Comparison of ENCODE assay signal across 8 mouse cellular contexts in genomic region chr17:26415355-26415865, GRCm38 (mm10). TPM values are rescaled to one million over a fixed set of nuclear protein-coding genes. Genes with fewer than 3 reads are reported as not detected.
DNase-seq lines count a peak whose midpoint lies in the region; ATAC-seq lines count a peak whose summit lies in the region.

No protein-coding gene starts in this region.

- H3K4me1 ChIP-seq in heart, embryonic 13.5 days: peaks cover 41% of the 10 kb centered on the region
- no peaks in the 10 kb centered on the region for H3K4me1 ChIP-seq in embryonic facial prominence, embryonic 14.5 days (ENCODE audit: control insufficient read depth, insufficient read depth, low read length)
- peaks cover 8% of the 10 kb centered on the region; the same call in 1 of the 2 replicates for H3K4me1 ChIP-seq in kidney, embryonic 14.5 days (ENCODE audit: control insufficient read depth, insufficient read depth, low read length)
- H3K4me1 ChIP-seq in midbrain, embryonic 15.5 days: peaks cover 15% of the 10 kb centered on the region

- no peaks in the 10 kb centered on the region for H3K36me3 ChIP-seq in heart, embryonic 13.5 days
- H3K36me3 ChIP-seq in embryonic facial prominence, embryonic 14.5 days (ENCODE audit: control insufficient read depth, insufficient read depth, low read length): no peaks in the 10 kb centered on the region
- H3K36me3 ChIP-seq in kidney, embryonic 14.5 days (ENCODE audit: control insufficient read depth, insufficient read depth, low read length): no peaks in the 10 kb centered on the region
- no peaks in the 10 kb centered on the region for H3K36me3 ChIP-seq in midbrain, embryonic 15.5 days (replicated peaks)

- H3K27me3 ChIP-seq in heart, embryonic 13.5 days (replicated peaks): peaks cover 50% of the 10 kb centered on the region
- peaks cover 35% of the 10 kb centered on the region for H3K27me3 ChIP-seq in embryonic facial prominence, embryonic 14.5 days (replicated peaks; ENCODE audit: control insufficient read depth, insufficient read depth, low read length)
- peaks cover 8% of the 10 kb centered on the region for H3K27me3 ChIP-seq in kidney, embryonic 14.5 days (ENCODE audit: control insufficient read depth, insufficient read depth, low read length)
- H3K27me3 ChIP-seq in midbrain, embryonic 15.5 days (replicated peaks): peaks cover 15% of the 10 kb centered on the region; the same call in 1 of the 2 replicates

- ATAC-seq in heart, embryonic 13.5 days (ENCODE audit: extremely low read depth, insufficient number of reproducible peaks, low FRiP score, low TSS enrichment): no peak
- ATAC-seq in embryonic facial prominence, embryonic 14.5 days (ENCODE audit: low read depth): peak; percentile 28; the same call in 1 of the 2 replicates
- ATAC-seq in kidney, embryonic 14.5 days (ENCODE audit: low FRiP score, low TSS enrichment): no peak
- peak; percentile 6; the same call in 1 of the 2 replicates for ATAC-seq in midbrain, embryonic 15.5 days (replicated peaks)

- peak overlapping the region; percentile 95 for H3K9ac ChIP-seq in heart, embryonic 13.5 days
- H3K9ac ChIP-seq in embryonic facial prominence, embryonic 14.5 days (ENCODE audit: low read depth, low read length): peak overlapping the region; percentile 70
- H3K9ac ChIP-seq in kidney, embryonic 14.5 days (ENCODE audit: low read depth, low read length): peak overlapping the region; percentile 82
- peak overlapping the region; percentile 69 for H3K9ac ChIP-seq in midbrain, embryonic 15.5 days

- DNase-seq in heart, postnatal 36 days: no peak
- DNase-seq in ES-CJ7 (ENCODE audit: low read depth, low spot score): peak; percentile 11
- no peak for DNase-seq in embryonic facial prominence, embryonic 14.5 days (ENCODE audit: low spot score)
- DNase-seq in layer of hippocampus, adult 11-12 months (ENCODE audit: low spot score): no peak
- no peak for DNase-seq in urinary bladder, postnatal 36 days (ENCODE audit: low spot score in 2 of 2)

- H3K4me3 ChIP-seq in heart, embryonic 13.5 days: peak overlapping the region; percentile 89
- peak overlapping the region; percentile 73 for H3K4me3 ChIP-seq in embryonic facial prominence, embryonic 14.5 days (ENCODE audit: low read depth, low read length)
- peak overlapping the region; percentile 80 for H3K4me3 ChIP-seq in kidney, embryonic 14.5 days (ENCODE audit: low read length)
- peak overlapping the region; percentile 81 for H3K4me3 ChIP-seq in midbrain, embryonic 15.5 days

- H3K27ac ChIP-seq in heart, embryonic 13.5 days (replicated peaks): peak overlapping the region; percentile 75
- H3K27ac ChIP-seq in embryonic facial prominence, embryonic 14.5 days (replicated peaks; ENCODE audit: low read depth, low read length): no peak overlapping the region
- H3K27ac ChIP-seq in kidney, embryonic 14.5 days (ENCODE audit: low read depth, low read length): no peak overlapping the region
- peak overlapping the region; percentile 27 for H3K27ac ChIP-seq in midbrain, embryonic 15.5 days

- 3% methylated on average over 27 of the region's 27 CpGs for WGBS in heart, embryonic 13.5 days
- WGBS in embryonic facial prominence, embryonic 14.5 days: 3% methylated on average over 25 of the region's 27 CpGs
- WGBS in kidney, embryonic 14.5 days: 2% methylated on average over 27 of the region's 27 CpGs
- WGBS in midbrain, embryonic 15.5 days: under 1% methylated on average over 27 of the region's 27 CpGs

- peak overlapping the region; percentile 96 for H3K4me2 ChIP-seq in heart, embryonic 13.5 days
- H3K4me2 ChIP-seq in embryonic facial prominence, embryonic 14.5 days (ENCODE audit: low read depth, low read length): peak overlapping the region; percentile 88
- H3K4me2 ChIP-seq in kidney, embryonic 14.5 days (replicated peaks; ENCODE audit: low read depth, low read length): peak overlapping the region; percentile 88
- H3K4me2 ChIP-seq in midbrain, embryonic 15.5 days: peak overlapping the region; percentile 97

- no peaks in the 10 kb centered on the region for H3K9me3 ChIP-seq in heart, embryonic 13.5 days
- H3K9me3 ChIP-seq in embryonic facial prominence, embryonic 14.5 days (ENCODE audit: control insufficient read depth, low read length): no peaks in the 10 kb centered on the region
- H3K9me3 ChIP-seq in kidney, embryonic 14.5 days (ENCODE audit: control insufficient read depth, low read length): no peaks in the 10 kb centered on the region
- no peaks in the 10 kb centered on the region for H3K9me3 ChIP-seq in midbrain, embryonic 15.5 days

- intact Hi-C loops in heart, postnatal 36 days (cut with DNase I): loop anchor here (1.0 to 2.0 kb wide), 2 partner anchors 27 to 99 kb away; no protein-coding TSS in a partner anchor

RNA-seq across cellular contexts. Expression of gene Neurl1b, which starts 0.8 kb away (rescaled TPM):
- polyA plus RNA-seq in heart, embryonic 13.5 days (2015; fragmentation: Nextera tagmentation; extraction: Ambion mirVana): 2.1 and 2.3 TPM in 2 replicates
- total RNA-seq in heart, postnatal 36 days (2021): 1 to 10 TPM; 5.2 to 6.3 TPM
- polyA plus RNA-seq in embryonic facial prominence, embryonic 14.5 days (2014; fragmentation: Nextera tagmentation; extraction: Ambion mirVana): 0.85 and 1.0 TPM in 2 replicates
- 1.6 and 2.9 TPM in 2 replicates for polyA plus RNA-seq in kidney, embryonic 14.5 days (2014; fragmentation: Nextera tagmentation; extraction: Ambion mirVana)
- polyA plus RNA-seq in midbrain, embryonic 15.5 days (2015; fragmentation: Nextera tagmentation; extraction: Ambion mirVana): 1.9 and 2.2 TPM in 2 replicates

Comparison
In these comparisons a context has a peak if more than half of its experiments do, and no peak if none do; other contexts are left out.
1. ATAC-seq: peak in embryonic facial prominence, embryonic 14.5 days (single experiment) and midbrain, embryonic 15.5 days (single experiment); none in heart, embryonic 13.5 days (single experiment) and kidney, embryonic 14.5 days (single experiment).
2. H3K27ac ChIP-seq: peak in heart, embryonic 13.5 days (single experiment) and midbrain, embryonic 15.5 days (single experiment); none in embryonic facial prominence, embryonic 14.5 days (single experiment) and kidney, embryonic 14.5 days (single experiment).
3. Peak in every context shown above with its lines, with median percentiles within 50 percentile points of each other: H3K4me2 ChIP-seq, H3K4me3 ChIP-seq and H3K9ac ChIP-seq.